Mouse (Mus musculus) cerebellum, adult 2 months (tissue): ENCODE measurements around the gene Tmem223. TPM values are rescaled to one million over a fixed set of nuclear protein-coding genes. Genes with fewer than 3 reads are reported as not detected.

ENCODE experiments used
- DNase-seq, 2 experiments: peaks; one replicate each; pipeline ENCODE4 v3.0.0; 2021
- H3K27ac ChIP-seq: fragments of 200-500 bp; 2 replicates; pipeline ENCODE4 v1.5.1; 2012; ENCODE audit warnings: low read length, control low read depth, inconsistent platforms; ENCODE audit not compliant: insufficient read depth
- H3K27me3 ChIP-seq: fragments of 200-500 bp; 2 replicates; pipeline ENCODE4 v1.6.1; 2012; ENCODE audit warnings: inconsistent platforms, mild to moderate bottlenecking, low read length, moderate library complexity; ENCODE audit not compliant: control insufficient read depth, insufficient read depth
- H3K4me1 ChIP-seq: fragments of 200-500 bp; 2 replicates; pipeline ENCODE4 v1.6.1; 2011; ENCODE audit warnings: low read length; ENCODE audit not compliant: control insufficient read depth, insufficient read depth
- H3K4me3 ChIP-seq: fragments of 200-500 bp; replicated peaks from 2 replicates; pipeline ENCODE3; 2011; ENCODE audit warnings: mild to moderate bottlenecking, low read depth, low read length, control low read depth; ENCODE audit not compliant: insufficient read depth
- CTCF ChIP-seq: fragments of 200-500 bp; IDR thresholded peaks from 2 replicates; pipeline ENCODE4 v1.5.1; 2011; ENCODE audit warnings: low read depth, mild to moderate bottlenecking, control low read depth, low read length, moderate library complexity, borderline replicate concordance; ENCODE audit not compliant: insufficient read depth
- POLR2A ChIP-seq: fragments of 200-500 bp; IDR thresholded peaks from 2 replicates; pipeline ENCODE4 v1.6.1; 2011; ENCODE audit warnings: low read length, control low read depth, borderline replicate concordance; ENCODE audit not compliant: insufficient read depth
- WGBS: fragments of 180-500 bp; shearing (Covaris S2); methylation state at CpG from one replicate; pipeline ENCODE4 v1.1.7; 2018; 5-methylcytosine and 5-hydroxymethylcytosine counted together
- polyA plus RNA-seq: library from polyadenylated mRNA; depleted of rRNA; stranded (reverse); fragments of >200 nt; gene quantifications from 2 replicates; pipeline ENCODE4 v1.2.3, GENCODE M21; 2012

The Tmem223 gene
- polyA plus RNA-seq, 1 experiment: 169 TPM

- Histone ChIP-seq H3K27me3 (no peaks in the 10 kb centered on the region), H3K4me3 (peak overlapping the region; percentile 95), H3K27ac (no peak overlapping the region), H3K4me1 (no peaks in the 10 kb centered on the region)
- WGBS: 2% methylated on average over 14 of the region's 14 CpGs
- DNase-seq: no peak
- TF ChIP-seq POLR2A (no peak), CTCF (no peak)
Observed at GRCm38 (mm10) chr19:8757471-8757998, 13.3 kb upstream of the Tmem223 start.

GRCm38 (mm10) chr19:8758899-8759298 lies 11.9 kb upstream of the Tmem223 start:
- Histone ChIP-seq H3K4me1 (no peaks in the 10 kb centered on the region), H3K27ac (no peak overlapping the region), H3K27me3 (no peaks in the 10 kb centered on the region), H3K4me3 (no peak overlapping the region)
- TF ChIP-seq POLR2A (no peak), CTCF (no peak)
- DNase-seq: no peak
- 89% methylated on average over 2 of the region's 2 CpGs for WGBS

- DNase-seq: no peak
- H3K27me3 ChIP-seq: no peaks in the 10 kb centered on the region
- no peak overlapping the region for H3K4me3 ChIP-seq
- no peaks in the 10 kb centered on the region for H3K4me1 ChIP-seq
- WGBS: 91% methylated on average over 2 of the region's 2 CpGs
- TF ChIP-seq POLR2A (no peak), CTCF (no peak)
- H3K27ac ChIP-seq: no peak overlapping the region
Observed at GRCm38 (mm10) chr19:8760757-8761156, 10.0 kb upstream of the Tmem223 start.

GRCm38 (mm10) chr19:8763276-8763675 lies 7.5 kb upstream of the Tmem223 start:
- Histone ChIP-seq H3K27ac (no peak overlapping the region), H3K4me3 (no peak overlapping the region), H3K27me3 (no peaks in the 10 kb centered on the region), H3K4me1 (no peaks in the 10 kb centered on the region)
- 91% methylated on average over 4 of the region's 4 CpGs for WGBS
- no peak for TF ChIP-seq POLR2A
- TF ChIP-seq CTCF: no peak
- DNase-seq: no peak

DNA sequence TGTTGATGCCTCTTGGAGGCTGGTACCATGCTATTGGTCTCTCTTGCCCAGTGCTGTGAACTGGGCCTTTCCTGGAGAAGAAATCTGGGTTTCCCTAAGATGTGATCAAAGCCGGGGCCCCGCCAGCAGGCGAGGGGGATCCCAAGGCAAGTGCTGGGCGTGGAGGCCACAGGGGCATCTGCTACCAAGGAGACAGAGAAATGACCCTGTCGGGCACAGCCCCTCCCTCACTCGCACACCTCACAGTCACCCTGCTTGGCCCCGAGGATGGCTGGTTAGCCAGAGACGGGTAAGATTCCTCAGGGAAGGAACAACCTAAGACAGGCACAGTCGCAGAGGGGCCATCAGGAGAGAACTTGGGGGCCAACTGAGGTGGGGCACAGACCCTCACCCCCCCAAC lies 5.2 kb upstream of the Tmem223 start:
- no peak for DNase-seq

DNA sequence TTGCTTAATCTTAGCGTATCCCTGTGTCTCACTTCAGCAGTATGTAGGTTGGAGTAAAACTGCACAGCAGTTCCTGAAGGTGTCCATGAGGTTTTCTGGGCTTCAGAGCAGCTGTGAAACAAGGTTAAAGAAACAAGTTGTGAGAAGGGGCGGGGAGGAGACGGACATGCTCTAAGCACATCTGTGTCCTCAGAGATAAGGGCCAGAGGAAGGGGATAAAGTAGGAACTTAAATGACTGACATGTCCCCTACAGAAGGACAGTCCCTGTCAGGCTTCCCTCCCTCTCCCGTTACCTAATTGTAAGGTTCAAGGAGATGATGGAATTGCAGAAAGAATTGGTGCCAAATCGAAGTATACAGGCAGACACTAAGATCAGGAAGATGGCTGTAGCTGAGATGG lies 2.2 kb downstream of the Tmem223 start:
- no peaks in the 10 kb centered on the region for H3K27me3 ChIP-seq
- DNase-seq: no peak
- H3K27ac ChIP-seq: no peak overlapping the region
- TF ChIP-seq CTCF (no peak), POLR2A (no peak)
- peaks cover 4% of the 10 kb centered on the region for H3K4me1 ChIP-seq
- WGBS: 73% methylated on average over 5 of the region's 5 CpGs
- no peak overlapping the region for H3K4me3 ChIP-seq

More for the DNA sequence above, 5.2 kb upstream of the Tmem223 start:
- Histone ChIP-seq H3K4me3 (no peak overlapping the region), H3K4me1 (no peaks in the 10 kb centered on the region), H3K27ac (no peak overlapping the region), H3K27me3 (no peaks in the 10 kb centered on the region)
- TF ChIP-seq POLR2A: no peak
- no peak for TF ChIP-seq CTCF
- 96% methylated on average over 9 of the region's 9 CpGs for WGBS

- Histone ChIP-seq H3K27ac (no peak overlapping the region), H3K4me3 (peak overlapping the region; percentile 22), H3K27me3 (no peaks in the 10 kb centered on the region), H3K4me1 (peaks cover 4% of the 10 kb centered on the region)
- no peak for DNase-seq
- TF ChIP-seq POLR2A (no peak), CTCF (no peak)
- WGBS: 44% methylated on average over 6 of the region's 6 CpGs
Observed at GRCm38 (mm10) chr19:8773409-8773808, 2.6 kb downstream of the Tmem223 start.

GRCm38 (mm10) chr19:8774086-8774835 lies 3.5 kb downstream of the Tmem223 start, which contains the start of gene Tmem179b:
TSS of gene Tmem179b (minus strand) at chr19:8774467.
- WGBS: under 1% methylated on average over 68 of the region's 68 CpGs
- peak within 1 kb of the TSS; percentile 93 for H3K27ac ChIP-seq
- peak; percentile 95 for TF ChIP-seq POLR2A
- no peak for TF ChIP-seq CTCF
- peak within 1 kb of the TSS; percentile 94 for H3K4me3 ChIP-seq
- DNase-seq: peak; percentile 96 to 98
- H3K4me1 ChIP-seq: peaks cover 4% of the 10 kb centered on the region
- H3K27me3 ChIP-seq: no peaks in the 10 kb centered on the region
